Mouse (Mus musculus): ENCODE results near the gene Eif4e3. TPM values are rescaled to one million over a fixed set of nuclear protein-coding genes. Genes with fewer than 3 reads are reported as not detected.

The Eif4e3 gene
- polyA plus RNA-seq, 2 experiments from 2014 or later: 27.0 TPM

DNA sequence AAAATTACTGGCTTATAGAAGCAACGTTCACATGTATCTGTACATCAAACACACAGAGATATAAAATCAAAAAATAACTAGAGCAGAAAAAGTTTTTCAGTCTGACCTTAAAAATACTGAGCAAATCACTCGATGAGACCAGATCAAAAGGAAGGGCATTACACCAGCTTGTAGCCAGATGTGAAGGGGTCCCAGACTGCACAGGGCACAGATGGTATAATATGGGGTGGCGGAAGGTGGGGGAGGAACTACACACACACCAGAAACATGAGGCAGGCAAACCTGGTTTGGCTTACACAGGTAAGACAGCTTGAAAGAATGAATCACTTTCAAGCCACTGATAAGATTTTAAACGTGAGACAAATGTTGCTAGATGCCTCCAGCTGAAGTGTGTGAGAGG is 45.4 kb downstream of the Eif4e3 start:
- ATAC-seq: no peak

- no peak for ATAC-seq
Observed at GRCm38 (mm10) chr6:99620471-99620870, 46.1 kb downstream of the Eif4e3 start.

- no peak for ATAC-seq
Observed at GRCm38 (mm10) chr6:99619964-99620363, 46.6 kb downstream of the Eif4e3 start.

GRCm38 (mm10) chr6:99619466-99619865 is 47.1 kb downstream of the Eif4e3 start:
- ATAC-seq: no peak

DNA sequence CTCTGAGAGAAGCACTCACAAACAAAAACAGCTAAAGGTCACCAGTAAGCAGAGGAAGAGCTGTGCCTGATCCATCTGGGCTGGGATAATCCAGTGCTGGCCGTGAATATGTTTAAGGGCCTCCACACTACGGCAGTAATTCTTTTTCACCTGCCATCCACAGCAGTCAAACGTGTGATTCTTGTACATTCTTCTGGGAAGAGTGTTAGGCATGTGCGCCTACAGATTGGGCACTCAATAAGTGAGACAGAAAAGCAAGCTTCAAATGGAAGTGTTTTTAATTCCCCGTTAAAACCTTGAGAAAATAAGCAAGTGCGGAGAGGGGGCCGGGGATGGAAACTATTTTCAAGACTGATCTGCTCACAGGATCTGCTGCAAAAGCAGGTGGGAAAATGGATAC is 48.7 kb downstream of the Eif4e3 start:
- ATAC-seq: no peak

- no peak for ATAC-seq
Observed at GRCm38 (mm10) chr6:99617415-99617814, 49.2 kb downstream of the Eif4e3 start.

- ATAC-seq: no peak
Observed at GRCm38 (mm10) chr6:99615272-99615751, 51.3 kb downstream of the Eif4e3 start.

DNA sequence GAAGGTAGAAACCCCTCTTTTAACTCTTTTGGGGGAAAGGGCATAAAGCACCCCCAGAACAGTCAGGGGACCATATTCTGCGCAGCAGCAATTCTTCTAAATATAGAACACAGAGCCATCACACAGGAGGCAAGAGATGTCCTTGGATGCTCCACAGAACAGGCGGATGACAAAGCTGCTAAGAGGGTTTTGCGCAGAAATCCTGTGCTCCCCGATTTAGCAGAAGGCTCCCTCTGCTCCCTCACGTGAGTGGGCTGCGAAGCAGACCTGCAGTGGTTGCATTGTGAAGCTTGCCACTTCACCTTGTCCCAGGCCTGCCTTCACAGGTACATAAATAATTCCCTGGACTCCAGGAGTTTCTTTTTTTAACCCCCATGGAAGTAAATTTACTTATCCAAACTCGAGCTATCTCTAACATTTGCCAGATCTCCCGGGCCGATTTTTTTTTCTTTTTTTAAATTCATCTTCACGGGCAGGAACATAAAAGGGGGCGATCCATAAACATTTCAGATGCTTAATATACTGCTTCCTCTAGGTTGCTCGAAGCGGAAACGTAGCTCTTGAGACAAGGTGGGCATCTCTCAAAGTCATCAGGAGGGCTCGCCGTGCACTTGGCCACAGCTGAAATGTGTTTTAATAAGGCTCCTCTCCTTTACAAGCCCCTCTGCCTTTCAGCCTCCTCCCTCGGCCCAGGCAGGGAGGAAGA is 51.9 kb downstream of the Eif4e3 start:
- ATAC-seq: no peak

DNA sequence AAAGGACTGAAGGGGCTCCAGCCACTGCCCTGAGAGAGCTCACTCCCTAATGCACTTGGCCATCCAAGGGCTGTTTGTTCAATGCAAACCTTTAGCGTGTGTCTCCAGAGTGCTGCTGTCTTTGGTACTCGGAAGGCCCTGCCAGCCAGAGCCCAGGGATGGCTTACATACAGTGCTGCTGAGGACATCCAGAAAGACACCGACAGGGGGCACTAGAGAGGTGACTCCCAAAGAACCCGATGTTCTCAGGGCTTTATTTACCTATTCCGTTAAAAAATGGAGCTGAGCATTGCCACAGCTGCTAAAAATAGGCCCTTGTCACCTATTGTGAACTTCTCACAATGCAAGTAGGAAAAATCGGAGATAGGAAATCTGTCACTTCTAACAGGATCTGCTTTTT is 54.7 kb downstream of the Eif4e3 start:
- no peak for ATAC-seq

DNA sequence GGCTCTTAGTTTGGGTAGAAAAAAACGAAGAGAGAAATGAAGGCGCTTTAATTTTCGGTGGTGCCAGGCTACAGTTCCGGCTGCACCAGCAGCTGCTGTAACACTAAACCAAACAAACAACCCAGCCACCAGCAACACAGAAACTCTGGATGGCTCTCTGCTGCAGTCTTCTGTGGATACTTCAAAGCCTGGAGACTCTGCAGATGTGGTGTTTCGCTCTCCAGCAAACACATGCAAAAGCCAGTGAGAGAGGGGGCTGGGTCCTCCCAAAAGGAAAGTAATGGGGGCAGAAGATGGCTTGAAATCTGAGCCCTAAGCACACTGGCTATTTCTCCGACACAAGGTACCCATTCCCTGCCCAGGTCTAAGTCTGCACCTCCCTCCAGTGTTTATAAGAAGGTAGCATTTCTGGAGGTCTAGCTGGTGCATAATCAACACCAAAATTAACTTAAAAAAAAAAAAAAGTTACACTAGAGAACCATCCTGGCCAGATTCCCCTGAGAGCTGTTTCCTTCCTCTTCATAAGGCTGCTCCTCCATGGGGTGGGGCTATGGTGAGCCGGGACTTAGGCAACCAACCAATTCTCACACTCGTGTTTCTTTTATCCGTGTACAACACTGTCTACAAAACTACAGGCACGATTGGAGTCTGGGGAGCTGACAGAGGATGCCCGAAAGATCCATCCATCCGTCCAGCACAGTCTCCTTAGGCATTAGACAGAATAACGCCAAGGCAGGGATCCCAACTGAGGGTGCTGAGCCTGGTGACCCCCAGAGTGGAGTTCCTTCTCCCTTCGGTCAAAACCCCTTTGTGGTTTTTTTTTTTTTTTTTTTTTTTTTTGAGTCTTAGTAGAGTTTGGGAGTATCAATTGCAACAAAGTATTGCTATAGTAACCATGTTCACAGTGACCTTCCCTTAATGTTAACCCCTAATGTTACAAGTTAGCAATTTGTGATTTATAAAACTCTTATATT is 55.8 kb downstream of the Eif4e3 start:
- no peak for ATAC-seq

DNA sequence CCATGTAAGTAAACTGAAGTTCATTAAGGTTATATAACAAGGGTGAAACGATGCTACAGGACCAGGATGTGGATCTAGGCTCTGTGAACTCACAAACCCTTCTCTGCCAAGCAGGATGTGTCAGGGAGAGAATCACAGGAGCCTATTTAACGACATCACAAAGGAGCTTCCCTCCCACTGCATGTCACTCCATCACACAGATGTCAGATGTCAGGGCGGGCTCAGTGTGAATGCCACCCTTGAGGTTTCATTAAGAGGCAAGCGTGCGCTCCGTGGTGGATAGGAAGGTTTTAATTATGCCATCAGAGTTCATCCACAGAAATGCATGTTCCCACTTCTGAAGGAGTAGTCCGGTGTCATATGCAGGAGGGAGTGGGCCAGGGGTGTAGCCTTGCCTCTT is 60.5 kb downstream of the Eif4e3 start:
- no peak for ATAC-seq

- no peak for ATAC-seq
Observed at GRCm38 (mm10) chr6:99604758-99605157, 61.8 kb downstream of the Eif4e3 start.

DNA sequence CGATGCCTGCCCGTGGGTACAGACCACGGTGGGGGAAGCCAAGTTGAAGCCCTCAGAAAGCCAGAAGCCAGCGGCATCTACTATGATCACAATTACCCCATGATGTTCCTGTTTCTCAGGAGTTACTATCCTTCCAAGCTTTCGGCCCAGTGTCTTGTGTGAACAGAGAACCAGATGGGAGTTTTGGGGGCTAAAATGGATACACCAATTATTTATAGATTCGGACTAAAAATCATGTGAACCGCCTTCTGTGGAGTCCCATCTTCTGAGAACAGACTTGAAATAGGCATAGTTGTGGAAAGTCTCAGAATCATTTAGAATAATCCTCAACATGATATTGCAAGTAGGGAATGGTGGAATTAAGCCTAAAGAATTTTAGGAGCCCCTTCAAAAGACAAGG is 64.1 kb downstream of the Eif4e3 start:
- ATAC-seq: no peak

- ATAC-seq: no peak
Observed at GRCm38 (mm10) chr6:99600886-99601285, 65.7 kb downstream of the Eif4e3 start.

- peak; percentile 61 for ATAC-seq
Observed at GRCm38 (mm10) chr6:99600168-99600793, 66.3 kb downstream of the Eif4e3 start.

GRCm38 (mm10) chr6:99599651-99600050 is 66.9 kb downstream of the Eif4e3 start:
- ATAC-seq: no peak

DNA sequence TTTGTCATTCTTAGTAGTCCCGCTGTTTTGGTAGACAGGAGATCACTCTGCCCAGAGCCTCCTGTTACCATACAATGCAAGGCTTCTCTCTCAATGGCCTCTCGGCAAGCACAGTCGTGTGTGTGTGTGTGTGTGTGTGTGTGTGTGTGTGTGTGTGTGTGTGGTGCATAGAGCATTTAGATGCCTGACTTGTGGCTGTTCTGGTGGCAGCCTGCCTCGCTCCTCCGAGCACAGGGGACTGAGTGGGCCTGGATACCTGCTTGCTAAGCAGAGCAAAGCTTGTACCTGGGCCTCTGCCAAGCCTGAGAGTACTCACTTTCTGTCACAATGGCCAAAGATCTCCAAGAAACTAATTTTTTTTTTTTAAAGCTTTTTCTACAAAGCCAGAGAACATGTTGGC is 67.3 kb downstream of the Eif4e3 start:
- no peak for ATAC-seq

DNA sequence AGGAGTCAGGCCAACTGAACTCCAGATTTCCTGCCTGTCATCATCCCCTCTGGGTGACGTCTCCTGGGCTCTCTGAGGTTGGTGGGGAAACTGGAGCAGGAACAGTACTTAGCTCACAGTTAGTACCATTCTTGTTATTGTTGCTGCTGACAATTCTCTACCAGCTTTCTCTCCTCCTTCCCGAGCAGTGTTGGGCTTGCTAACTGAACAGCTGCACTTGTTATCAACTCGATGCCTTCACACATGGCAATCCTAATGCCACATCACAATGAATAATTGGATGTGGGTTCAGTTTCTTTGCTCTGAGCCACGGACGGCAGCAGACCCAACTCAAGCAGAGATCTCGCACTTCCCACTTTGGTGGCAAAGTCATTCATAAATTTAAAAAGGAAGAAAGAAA is 89.5 kb downstream of the Eif4e3 start:
- ATAC-seq: no peak

- no peak for ATAC-seq
Observed at GRCm38 (mm10) chr6:99575633-99576032, 90.9 kb downstream of the Eif4e3 start.
